Mouse (Mus musculus) erythroblast, embryonic 14.5 days (primary cell): ENCODE results near the gene Cct7. TPM values are rescaled to one million over a fixed set of nuclear protein-coding genes. Genes with fewer than 3 reads are reported as not detected.

ENCODE experiments used
- H3K27me3 ChIP-seq: 2 replicates; pipeline ENCODE4 v1.6.1; 2012; ENCODE audit warnings: inconsistent platforms; ENCODE audit not compliant: control insufficient read depth
- H3K36me3 ChIP-seq: 2 replicates; pipeline ENCODE4 v1.6.1; 2012; ENCODE audit warnings: mild to moderate bottlenecking, inconsistent platforms; ENCODE audit not compliant: control insufficient read depth
- H3K4me1 ChIP-seq: 2 replicates; pipeline ENCODE4 v1.6.1; 2012; ENCODE audit warnings: inconsistent platforms; ENCODE audit not compliant: control insufficient read depth
- H3K4me3 ChIP-seq: replicated peaks from 2 replicates; pipeline ENCODE3; 2012; ENCODE audit warnings: moderate library complexity, mild to moderate bottlenecking, inconsistent platforms
- H3K9me3 ChIP-seq: 2 replicates; pipeline ENCODE4 v1.6.1; 2012; ENCODE audit warnings: low read length, inconsistent platforms, mixed read lengths; ENCODE audit not compliant: control insufficient read depth
- GATA1 ChIP-seq: IDR thresholded peaks from 2 replicates; pipeline ENCODE4 v1.6.1; 2012; ENCODE audit warnings: low read length, inconsistent platforms, mixed read lengths
- TAL1 ChIP-seq: IDR thresholded peaks from 3 replicates; pipeline ENCODE4 v1.6.1; 2012; ENCODE audit warnings: low read length, inconsistent platforms, mixed read lengths
- polyA plus RNA-seq: library from polyadenylated mRNA; stranded (reverse); fragments of >175 nt; gene quantifications from 2 replicates; pipeline ENCODE4 v1.2.3, GENCODE M21; 2012

Gene Cct7
- polyA plus RNA-seq, result 3.4 and 5.0 TPM in 2 replicates

- no peaks in the 10 kb centered on the region for H3K27me3 ChIP-seq
- TF ChIP-seq TAL1 (no peak), GATA1 (no peak)
- peaks cover 47% of the 10 kb centered on the region for H3K4me1 ChIP-seq
- peaks cover 54% of the 10 kb centered on the region for H3K36me3 ChIP-seq
- H3K9me3 ChIP-seq, result no peaks in the 10 kb centered on the region
- H3K4me3 ChIP-seq, result peak within 1 kb of the TSS; percentile 96
Observed at GRCm38 (mm10) chr6:85450697-85451663, at the start of gene Cct7. Gene Cct7 (plus strand): TSS chr6:85451514.

GRCm38 (mm10) chr6:85402613-85403012 is 48.7 kb upstream of the Cct7 start:
- Histone ChIP-seq H3K4me3 (no peak overlapping the region), H3K4me1 (no peaks in the 10 kb centered on the region), H3K27me3 (peaks cover 19% of the 10 kb centered on the region), H3K36me3 (no peaks in the 10 kb centered on the region), H3K9me3 (no peaks in the 10 kb centered on the region)
- TF ChIP-seq TAL1, result no peak
- TF ChIP-seq GATA1, result no peak

GRCm38 (mm10) chr6:85403039-85403438 is 48.3 kb upstream of the Cct7 start:
- H3K27me3 ChIP-seq, result peaks cover 23% of the 10 kb centered on the region
- no peak for TF ChIP-seq GATA1
- no peak for TF ChIP-seq TAL1
- no peak overlapping the region for H3K4me3 ChIP-seq
- no peaks in the 10 kb centered on the region for H3K4me1 ChIP-seq
- no peaks in the 10 kb centered on the region for H3K36me3 ChIP-seq
- no peaks in the 10 kb centered on the region for H3K9me3 ChIP-seq

GRCm38 (mm10) chr6:85409003-85409402 is 42.3 kb upstream of the Cct7 start:
- Histone ChIP-seq H3K4me3 (no peak overlapping the region), H3K27me3 (peaks cover 53% of the 10 kb centered on the region), H3K4me1 (no peaks in the 10 kb centered on the region), H3K36me3 (no peaks in the 10 kb centered on the region), H3K9me3 (no peaks in the 10 kb centered on the region)
- no peak for TF ChIP-seq GATA1
- no peak for TF ChIP-seq TAL1

- Histone ChIP-seq H3K27me3 (peaks cover 49% of the 10 kb centered on the region), H3K36me3 (no peaks in the 10 kb centered on the region), H3K4me3 (no peak overlapping the region), H3K9me3 (no peaks in the 10 kb centered on the region), H3K4me1 (no peaks in the 10 kb centered on the region)
- TF ChIP-seq TAL1 (no peak), GATA1 (no peak)
Observed at GRCm38 (mm10) chr6:85410771-85411273, 40.5 kb upstream of the Cct7 start.

- H3K4me3 ChIP-seq, result no peak overlapping the region
- no peaks in the 10 kb centered on the region for H3K36me3 ChIP-seq
- TF ChIP-seq TAL1 (no peak), GATA1 (no peak)
- H3K4me1 ChIP-seq, result no peaks in the 10 kb centered on the region
- H3K9me3 ChIP-seq, result no peaks in the 10 kb centered on the region
- peaks cover 9% of the 10 kb centered on the region for H3K27me3 ChIP-seq
Observed at GRCm38 (mm10) chr6:85415829-85416228, 35.5 kb upstream of the Cct7 start.

- Histone ChIP-seq H3K4me3 (no peak overlapping the region), H3K36me3 (no peaks in the 10 kb centered on the region), H3K4me1 (no peaks in the 10 kb centered on the region), H3K27me3 (peaks cover 22% of the 10 kb centered on the region), H3K9me3 (no peaks in the 10 kb centered on the region)
- TF ChIP-seq GATA1 (no peak), TAL1 (no peak)
Observed at GRCm38 (mm10) chr6:85419150-85419549, 32.2 kb upstream of the Cct7 start.

GRCm38 (mm10) chr6:85423836-85424379 is 27.4 kb upstream of the Cct7 start, which contains the start of gene Noto:
Gene Noto (plus strand): TSS chr6:85423886.
- Histone ChIP-seq H3K36me3 (no peaks in the 10 kb centered on the region), H3K9me3 (no peaks in the 10 kb centered on the region), H3K4me1 (no peaks in the 10 kb centered on the region), H3K27me3 (peaks cover 34% of the 10 kb centered on the region), H3K4me3 (no peak within 1 kb of the TSS)
- TF ChIP-seq TAL1 (no peak), GATA1 (no peak)

- Histone ChIP-seq H3K27me3 (peaks cover 11% of the 10 kb centered on the region), H3K4me3 (peak overlapping the region; percentile 81), H3K36me3 (no peaks in the 10 kb centered on the region), H3K9me3 (no peaks in the 10 kb centered on the region), H3K4me1 (peaks cover 25% of the 10 kb centered on the region)
- no peak for TF ChIP-seq GATA1
- TF ChIP-seq TAL1, result no peak
Observed at GRCm38 (mm10) chr6:85431274-85431841, 20.0 kb upstream of the Cct7 start.
